Mouse (Mus musculus) stomach, embryonic 15.5 days (tissue): Measurements from ENCODE around the gene Chst13. TPM values are rescaled to one million over a fixed set of nuclear protein-coding genes. Genes with fewer than 3 reads are reported as not detected.

Experiments used
- ATAC-seq: fragments of 200-750 bp; cut with Nextera tagmentation; 2 replicates; pipeline ENCODE4 v1.8.0; 2017; ENCODE audit warnings: low read depth, moderate number of reproducible peaks, moderate TSS enrichment; ENCODE audit not compliant: insufficient read depth, low FRiP score
- H3K27ac ChIP-seq: fragments of 300-500 bp; sonication (generic); 2 replicates; pipeline ENCODE4 v1.5.1; 2015; ENCODE audit warnings: mild to moderate bottlenecking, inconsistent platforms
- H3K27me3 ChIP-seq: fragments of 300-500 bp; sonication (generic); replicated peaks from 2 replicates; pipeline ENCODE4 v1.6.1; 2015; ENCODE audit warnings: inconsistent platforms
- H3K36me3 ChIP-seq: fragments of 300-500 bp; sonication (generic); 2 replicates; pipeline ENCODE4 v1.6.1; 2015; ENCODE audit warnings: inconsistent platforms
- H3K4me1 ChIP-seq: fragments of 300-500 bp; sonication (generic); 2 replicates; pipeline ENCODE4 v1.6.1; 2015; ENCODE audit warnings: inconsistent platforms
- H3K4me2 ChIP-seq: fragments of 300-500 bp; sonication (generic); 2 replicates; pipeline ENCODE4 v1.6.1; 2015; ENCODE audit warnings: mild to moderate bottlenecking, inconsistent platforms
- H3K4me3 ChIP-seq: fragments of 300-500 bp; sonication (generic); replicated peaks from 2 replicates; pipeline ENCODE4 v1.5.1; 2015; ENCODE audit warnings: inconsistent platforms
- H3K9ac ChIP-seq: fragments of 300-500 bp; sonication (generic); 2 replicates; pipeline ENCODE4 v1.6.1; 2015; ENCODE audit warnings: inconsistent platforms
- H3K9me3 ChIP-seq: fragments of 300-500 bp; sonication (generic); 2 replicates; pipeline ENCODE4 v1.6.1; 2016; ENCODE audit warnings: inconsistent platforms
- WGBS: fragments of 180-500 bp; shearing (Covaris S2); methylation state at CpG from one replicate; pipeline ENCODE4 v1.1.7; 2015; 5-methylcytosine and 5-hydroxymethylcytosine counted together
- polyA plus RNA-seq: library from polyadenylated mRNA; unstranded; fragments of >200 nt; fragmentation: Nextera tagmentation; extraction: Ambion mirVana; gene quantifications from 2 replicates; pipeline ENCODE4 v1.2.1, GENCODE M21; 2015

Chst13 gene
- polyA plus RNA-seq, 1 experiment from 2014 or later: 1.7 TPM

DNA sequence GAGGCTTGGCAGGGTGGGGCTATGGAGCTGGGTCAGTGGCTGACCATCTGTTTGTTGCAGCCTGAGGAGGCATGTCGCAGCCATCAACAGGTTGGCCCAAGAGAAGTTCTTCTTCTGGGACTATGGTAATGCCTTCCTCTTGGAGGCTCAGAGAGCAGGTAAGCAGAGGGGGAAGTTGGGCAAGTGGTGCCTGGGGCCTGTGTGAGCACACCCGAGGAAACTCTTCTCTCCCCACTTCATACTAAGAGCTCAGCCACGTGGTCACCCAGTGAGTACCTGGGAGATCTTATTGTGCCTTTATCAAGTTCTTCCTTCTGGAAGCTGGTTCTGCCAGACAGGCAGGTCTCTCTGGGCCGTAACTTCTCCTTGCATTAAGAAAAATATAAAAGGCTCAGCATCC is 22.2 kb upstream of the Chst13 start:
- ATAC-seq: no peak
- Histone ChIP-seq H3K4me1 (no peaks in the 10 kb centered on the region), H3K9me3 (no peaks in the 10 kb centered on the region), H3K4me2 (no peak overlapping the region), H3K9ac (no peak overlapping the region), H3K4me3 (no peak overlapping the region), H3K36me3 (no peaks in the 10 kb centered on the region), H3K27me3 (no peaks in the 10 kb centered on the region), H3K27ac (no peak overlapping the region)
- 61% methylated on average over 4 of the region's 4 CpGs for WGBS

DNA sequence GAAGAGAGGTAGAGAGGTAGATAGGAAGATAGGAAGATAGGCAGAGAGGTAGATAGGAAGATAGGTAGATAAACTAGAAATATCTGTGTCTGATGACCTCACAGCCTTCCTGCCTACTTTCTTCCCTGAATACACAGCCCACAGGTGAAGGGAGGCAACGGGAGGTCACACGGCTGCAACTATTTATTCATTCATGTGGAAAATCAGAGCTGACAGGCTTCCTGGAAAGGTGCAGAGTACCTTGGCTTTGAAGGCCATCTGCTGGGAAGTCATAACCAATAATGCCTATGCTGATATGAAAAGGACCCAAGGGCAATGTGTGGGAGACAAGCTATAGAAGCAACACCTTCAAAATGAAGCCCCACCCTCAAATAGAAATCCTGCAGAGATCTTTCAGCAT is 17.4 kb upstream of the Chst13 start:
- Histone ChIP-seq H3K4me3 (no peak overlapping the region), H3K4me2 (no peak overlapping the region), H3K27me3 (no peaks in the 10 kb centered on the region), H3K4me1 (no peaks in the 10 kb centered on the region), H3K9ac (no peak overlapping the region), H3K9me3 (no peaks in the 10 kb centered on the region), H3K36me3 (no peaks in the 10 kb centered on the region), H3K27ac (no peak overlapping the region)
- 59% methylated on average over 2 of the region's 2 CpGs for WGBS
- ATAC-seq: no peak

DNA sequence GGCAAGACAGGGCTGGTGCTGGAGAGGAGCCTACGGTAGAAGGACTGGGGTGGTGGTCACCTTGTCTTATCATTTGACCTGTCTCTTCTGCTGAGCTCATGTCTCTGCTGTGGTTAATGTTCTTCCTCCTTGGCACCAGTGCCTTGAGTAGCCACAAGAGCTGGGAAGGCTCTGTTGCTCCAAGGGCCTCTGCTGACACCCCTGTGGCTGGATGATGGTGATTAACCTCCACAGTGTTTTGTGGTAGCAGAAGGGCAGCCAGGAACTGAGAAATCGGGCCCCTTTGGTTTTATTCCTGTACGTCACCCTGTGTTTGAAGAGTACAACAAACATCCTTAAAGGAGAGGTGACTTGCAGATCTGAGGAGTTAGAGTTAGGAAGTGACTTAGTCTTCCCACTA is 9.3 kb upstream of the Chst13 start:
- H3K4me1 ChIP-seq: 0 out of 2 replicates have a peak, but pooled peaks cover 3% of the 10 kb centered on the region
- H3K27ac ChIP-seq: no peak overlapping the region
- H3K9me3 ChIP-seq: no peaks in the 10 kb centered on the region
- 76% methylated on average over 3 of the region's 3 CpGs for WGBS
- no peaks in the 10 kb centered on the region for H3K27me3 ChIP-seq
- no peak overlapping the region for H3K4me2 ChIP-seq
- no peaks in the 10 kb centered on the region for H3K36me3 ChIP-seq
- no peak overlapping the region for H3K9ac ChIP-seq
- ATAC-seq: no peak
- H3K4me3 ChIP-seq: no peak overlapping the region

DNA sequence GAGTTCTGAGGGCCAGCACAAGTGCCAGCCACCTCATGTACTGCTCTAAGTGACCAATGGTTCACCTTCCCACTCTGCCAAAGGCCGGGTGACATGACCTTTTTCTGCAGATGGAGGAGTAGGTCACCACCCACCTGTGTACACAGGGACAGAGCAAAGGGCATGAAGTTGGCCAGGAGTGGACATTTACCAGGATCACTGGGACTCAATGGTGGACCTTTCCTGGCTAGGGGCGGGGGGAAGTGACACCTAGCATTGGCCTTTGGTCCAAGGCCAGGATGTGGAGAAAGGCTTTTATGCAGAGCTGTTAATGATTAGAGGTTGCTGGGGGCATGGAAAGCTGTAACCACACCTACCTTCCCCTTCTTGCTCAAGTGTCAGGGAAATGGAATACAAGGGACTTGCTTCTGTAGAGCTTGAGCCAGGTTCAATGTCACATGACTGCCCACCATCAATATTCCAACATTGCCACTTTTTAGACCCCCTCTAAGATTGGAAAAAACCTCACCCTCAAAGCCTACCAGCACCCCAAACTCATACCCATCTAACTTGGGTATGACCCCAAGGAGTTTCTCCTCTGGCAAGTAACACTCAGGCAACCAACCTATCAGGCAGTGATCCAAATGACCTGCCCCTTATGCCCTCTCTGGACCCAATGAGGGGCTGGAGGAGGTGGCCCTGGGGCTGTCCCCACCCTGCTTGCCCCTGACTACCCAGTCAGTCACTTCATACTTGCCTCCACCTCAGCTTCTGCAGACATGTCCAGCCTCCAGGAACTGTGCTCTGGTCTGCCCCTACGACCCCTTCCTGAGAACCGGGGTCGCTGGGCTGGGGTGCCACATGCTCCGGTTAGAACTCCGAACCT is 7.8 kb upstream of the Chst13 start, which contains the start of gene Uroc1:
Uroc1 (plus strand) TSS at position 724 of the 865 bp plus-strand sequence.
- Histone ChIP-seq H3K9ac (no peak within 1 kb of the TSS), H3K9me3 (no peaks in the 10 kb centered on the region), H3K4me3 (no peak within 1 kb of the TSS), H3K27ac (no peak within 1 kb of the TSS), H3K36me3 (no peaks in the 10 kb centered on the region), H3K4me1 (0 out of 2 replicates have a peak, but pooled peaks cover 3% of the 10 kb centered on the region), H3K4me2 (no peak within 1 kb of the TSS), H3K27me3 (no peaks in the 10 kb centered on the region)
- 82% methylated on average over 7 of the region's 7 CpGs for WGBS
- peak; percentile 74; the same call in 1 of the 2 replicates for ATAC-seq

- Histone ChIP-seq H3K27me3 (no peaks in the 10 kb centered on the region; the same call in 1 of the 2 replicates), H3K4me2 (no peak overlapping the region), H3K27ac (no peak overlapping the region), H3K36me3 (no peaks in the 10 kb centered on the region), H3K4me1 (peaks cover 7% of the 10 kb centered on the region; the same call in 1 of the 2 replicates), H3K9ac (no peak overlapping the region), H3K9me3 (no peaks in the 10 kb centered on the region), H3K4me3 (no peak overlapping the region)
- WGBS: 13% methylated on average over 1 of the region's 1 CpGs
- ATAC-seq: no peak
These were observed 5.0 kb upstream of the Chst13 start for GRCm38 (mm10) chr6:90329953-90330352.

DNA sequence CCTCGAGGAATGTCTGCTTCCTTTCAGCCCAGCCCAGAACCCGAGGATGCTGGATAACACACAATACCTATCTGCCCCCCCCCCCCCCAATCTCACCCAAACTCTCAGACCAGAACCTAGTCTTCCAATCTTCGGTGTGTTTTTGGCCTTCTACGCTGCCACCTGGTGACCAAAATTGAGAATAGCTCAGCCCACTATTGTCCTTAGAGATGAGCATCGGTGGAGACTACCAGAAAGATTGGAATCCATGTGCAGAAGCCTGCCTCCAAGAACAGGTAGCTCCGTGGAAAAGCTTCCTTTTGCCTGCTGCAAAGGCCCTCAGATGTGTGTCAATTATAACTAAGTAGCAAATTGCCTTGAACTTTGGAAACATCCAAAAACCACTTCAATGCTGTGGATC is 2.7 kb upstream of the Chst13 start:
- 19% methylated on average over 6 of the region's 6 CpGs for WGBS

DNA sequence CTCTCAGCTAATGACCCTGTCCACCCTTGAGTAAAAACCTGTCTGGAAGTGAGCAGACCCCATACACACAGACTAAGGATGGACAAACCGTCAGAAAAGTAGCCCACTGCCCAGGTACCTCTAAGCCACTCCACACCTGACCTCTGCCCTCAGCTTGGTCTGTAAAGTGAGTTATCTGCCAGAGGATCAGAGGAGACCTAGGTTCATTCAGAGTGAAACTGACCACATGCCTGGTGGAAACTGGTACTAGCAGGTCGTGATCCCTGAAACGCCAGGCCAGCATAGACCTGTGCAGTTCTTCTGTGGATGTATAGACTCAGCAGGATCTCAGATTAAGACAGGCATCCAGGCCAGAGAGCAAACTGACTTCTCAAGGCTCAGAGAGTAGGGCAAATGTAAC is 522 bp downstream of the Chst13 start:
- no peak for ATAC-seq
- 63% methylated on average over 3 of the region's 3 CpGs for WGBS
- Histone ChIP-seq H3K4me1 (peaks cover 5% of the 10 kb centered on the region; the same call in 1 of the 2 replicates), H3K27ac (no peak overlapping the region), H3K27me3 (no peaks in the 10 kb centered on the region; the same call in 1 of the 2 replicates), H3K9ac (no peak overlapping the region), H3K36me3 (no peaks in the 10 kb centered on the region), H3K9me3 (no peaks in the 10 kb centered on the region), H3K4me3 (no peak overlapping the region), H3K4me2 (no peak overlapping the region)

More for the DNA sequence above, 2.7 kb upstream of the Chst13 start:
- H3K36me3 ChIP-seq: no peaks in the 10 kb centered on the region
- H3K4me1 ChIP-seq: peaks cover 8% of the 10 kb centered on the region; the same call in 1 of the 2 replicates
- no peak for ATAC-seq
- H3K4me2 ChIP-seq: no peak overlapping the region
- H3K9me3 ChIP-seq: no peaks in the 10 kb centered on the region
- no peak overlapping the region for H3K27ac ChIP-seq
- no peak overlapping the region for H3K4me3 ChIP-seq
- no peaks in the 10 kb centered on the region; the same call in 1 of the 2 replicates for H3K27me3 ChIP-seq
- H3K9ac ChIP-seq: no peak overlapping the region

- H3K27ac ChIP-seq: no peak overlapping the region
- 64% methylated on average over 3 of the region's 3 CpGs for WGBS
- no peaks in the 10 kb centered on the region; the same call in 1 of the 2 replicates for H3K27me3 ChIP-seq
- H3K9me3 ChIP-seq: no peaks in the 10 kb centered on the region
- H3K36me3 ChIP-seq: no peaks in the 10 kb centered on the region
- H3K4me2 ChIP-seq: no peak overlapping the region
- no peak for ATAC-seq
- H3K4me3 ChIP-seq: no peak overlapping the region
- H3K4me1 ChIP-seq: peaks cover 5% of the 10 kb centered on the region; the same call in 1 of the 2 replicates
- H3K9ac ChIP-seq: no peak overlapping the region
These were observed 959 bp downstream of the Chst13 start for GRCm38 (mm10) chr6:90324026-90324425.

GRCm38 (mm10) chr6:90321811-90322210 is 3.2 kb downstream of the Chst13 start:
- no peak for ATAC-seq
- WGBS: 52% methylated on average over 4 of the region's 4 CpGs
- Histone ChIP-seq H3K27ac (no peak overlapping the region), H3K36me3 (no peaks in the 10 kb centered on the region), H3K4me3 (no peak overlapping the region), H3K4me1 (peaks cover 5% of the 10 kb centered on the region; the same call in 1 of the 2 replicates), H3K9me3 (no peaks in the 10 kb centered on the region), H3K9ac (no peak overlapping the region), H3K4me2 (no peak overlapping the region), H3K27me3 (no peaks in the 10 kb centered on the region; the same call in 1 of the 2 replicates)

DNA sequence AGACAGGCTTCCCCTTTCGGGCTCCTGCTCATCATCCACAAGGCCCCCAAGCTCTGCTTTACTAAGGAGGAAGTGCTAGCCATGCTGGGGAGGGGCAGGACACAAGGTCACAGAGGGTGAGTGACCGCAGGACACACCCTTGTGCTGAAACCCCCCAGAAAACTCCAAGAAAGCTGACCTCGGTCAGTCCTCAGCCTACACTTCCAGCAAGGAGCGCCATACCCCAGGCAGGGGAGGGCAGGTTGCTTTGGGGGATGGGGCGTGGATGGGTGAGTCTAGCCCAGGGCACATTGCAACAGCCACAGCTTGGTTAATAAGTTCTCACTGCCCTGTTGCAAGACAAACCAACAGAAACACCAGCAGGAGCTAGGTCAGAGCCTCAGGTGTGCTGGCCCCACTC is 4.6 kb downstream of the Chst13 start:
- Histone ChIP-seq H3K27me3 (no peaks in the 10 kb centered on the region; the same call in 1 of the 2 replicates), H3K9ac (no peak overlapping the region), H3K4me1 (peaks cover 5% of the 10 kb centered on the region; the same call in 1 of the 2 replicates), H3K4me2 (no peak overlapping the region), H3K4me3 (no peak overlapping the region), H3K9me3 (no peaks in the 10 kb centered on the region), H3K36me3 (no peaks in the 10 kb centered on the region), H3K27ac (no peak overlapping the region)
- no peak for ATAC-seq
- 70% methylated on average over 5 of the region's 5 CpGs for WGBS

- H3K9me3 ChIP-seq: no peaks in the 10 kb centered on the region
- no peaks in the 10 kb centered on the region for H3K36me3 ChIP-seq
- no peak overlapping the region for H3K4me3 ChIP-seq
- H3K27ac ChIP-seq: no peak overlapping the region
- no peaks in the 10 kb centered on the region for H3K27me3 ChIP-seq
- ATAC-seq: no peak
- WGBS: 60% methylated on average over 7 of the region's 7 CpGs
- H3K4me2 ChIP-seq: no peak overlapping the region
- H3K4me1 ChIP-seq: no peaks in the 10 kb centered on the region
- H3K9ac ChIP-seq: no peak overlapping the region
These were observed 5.4 kb downstream of the Chst13 start for GRCm38 (mm10) chr6:90319475-90320191.

DNA sequence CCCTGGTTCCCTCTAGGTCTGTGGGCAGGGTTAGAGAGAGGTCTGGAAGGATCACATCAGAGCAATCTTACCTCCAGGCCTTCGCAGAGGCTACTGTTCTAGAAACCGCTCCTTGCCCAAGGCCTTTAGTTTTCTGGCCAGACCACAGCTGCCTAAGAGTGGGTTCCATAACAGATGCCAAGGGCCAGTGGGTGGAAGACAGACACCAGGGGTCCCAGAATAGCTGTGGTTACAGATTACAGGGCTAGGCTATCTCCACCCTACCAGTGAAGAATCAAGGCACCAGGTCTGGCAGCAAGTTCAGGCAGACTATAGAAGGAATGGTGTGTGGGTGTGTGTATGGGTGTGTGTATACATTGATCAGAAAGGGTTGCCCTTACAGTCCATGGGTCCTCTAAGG is 6.0 kb downstream of the Chst13 start:
- Histone ChIP-seq H3K4me1 (no peaks in the 10 kb centered on the region), H3K4me2 (no peak overlapping the region), H3K9me3 (no peaks in the 10 kb centered on the region), H3K27me3 (no peaks in the 10 kb centered on the region), H3K27ac (no peak overlapping the region), H3K9ac (no peak overlapping the region), H3K4me3 (no peak overlapping the region), H3K36me3 (no peaks in the 10 kb centered on the region)
- 94% methylated on average over 2 of the region's 2 CpGs for WGBS
- no peak for ATAC-seq
